Mouse (Mus musculus): ENCODE data around the gene Haus8.

DNA sequence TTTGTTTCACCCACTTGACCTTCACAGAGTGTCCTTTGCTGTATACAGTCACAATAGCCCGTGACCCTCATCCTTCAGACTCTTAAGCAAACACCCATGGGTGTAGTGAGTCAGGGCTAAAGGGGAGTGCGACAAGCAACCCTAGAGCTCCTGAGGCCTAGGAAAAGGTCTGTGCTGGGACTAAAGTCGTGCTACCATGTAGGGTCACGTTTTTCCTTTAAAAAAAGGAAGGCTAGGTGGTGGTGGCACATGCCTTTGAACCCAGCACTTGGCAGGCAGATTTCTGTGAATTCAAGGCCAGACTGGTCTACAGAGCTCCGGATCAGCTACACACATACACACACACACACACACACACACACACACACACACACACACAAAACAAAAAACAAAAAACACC is 1.1 kb downstream of the Haus8 start:
- TF ChIP-seq POLR2A (IDR thresholded peaks at IDR 0.05; ENCODE audit: borderline replicate concordance, control insufficient read depth, low read depth, low read length) (no peak), CTCF (IDR thresholded peaks at IDR 0.05; ENCODE audit: control insufficient read depth, insufficient read depth, low read length) (no peak)

Measured in bone marrow, adult 2 months (tissue).